Mouse (Mus musculus): ENCODE measurements around the gene Ssmem1. TPM values are rescaled to one million over a fixed set of nuclear protein-coding genes. Genes with fewer than 3 reads are reported as not detected.

The Ssmem1 gene
- total RNA-seq, 2 experiments from 2014 or later: 0.22 to 0.31 TPM

GRCm38 (mm10) chr6:30520400-30520799 lies 10.8 kb downstream of the Ssmem1 start:
- DNase-seq: no peak
- intact Hi-C loops (cut with DNase I): no loop called here

GRCm38 (mm10) chr6:30525456-30526332 lies 16.0 kb downstream of the Ssmem1 start:
- intact Hi-C loops (cut with DNase I): no loop called here
- DNase-seq: no peak

DNA sequence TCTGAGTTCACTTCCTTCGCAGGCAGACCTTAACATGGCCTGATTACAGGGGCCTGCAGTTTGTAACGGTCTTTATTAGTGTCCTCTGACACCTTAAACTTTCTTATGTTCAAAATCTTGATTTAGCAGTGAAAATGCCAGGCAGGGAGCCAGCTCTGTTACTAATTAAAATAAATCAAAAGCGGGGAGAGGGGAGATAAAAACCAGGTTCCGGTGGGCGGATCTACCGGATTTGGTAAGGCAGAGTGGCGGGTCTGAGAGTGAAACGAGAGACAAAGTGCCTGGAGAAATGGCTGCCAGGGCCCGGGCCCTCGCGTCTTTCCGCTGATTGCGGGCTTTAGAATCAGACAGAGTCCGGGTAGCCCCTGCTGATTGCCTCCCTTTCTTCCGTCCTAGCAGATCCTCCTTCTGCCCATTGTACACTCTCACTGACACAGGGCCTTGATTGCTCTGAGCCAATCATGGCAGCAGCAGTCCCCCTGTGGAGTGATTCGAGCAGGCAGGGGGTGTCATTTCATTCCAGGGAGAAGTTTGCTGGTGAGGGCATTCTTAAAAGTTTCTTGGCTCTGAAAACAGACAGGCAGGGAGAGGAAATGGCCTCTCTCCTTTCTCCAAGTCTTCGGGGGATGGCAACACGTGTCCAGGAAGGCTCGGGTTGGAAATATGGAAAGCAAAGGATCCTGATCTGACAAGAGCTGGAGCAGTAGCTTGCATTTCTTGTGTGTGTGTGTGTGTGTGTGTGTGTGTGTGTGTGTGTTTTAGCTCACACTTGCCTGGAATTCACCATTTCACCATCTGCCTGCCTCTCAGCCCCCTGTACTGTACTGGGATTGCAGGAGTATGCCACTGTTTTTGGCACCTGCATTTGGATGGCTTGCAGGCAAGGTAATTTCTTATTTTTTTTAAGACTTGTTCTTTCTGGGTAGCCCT lies 17.2 kb downstream of the Ssmem1 start:
- intact Hi-C loops (cut with DNase I): no loop called here
- peak in 1 of 2 experiments; percentile 18 for DNase-seq

DNA sequence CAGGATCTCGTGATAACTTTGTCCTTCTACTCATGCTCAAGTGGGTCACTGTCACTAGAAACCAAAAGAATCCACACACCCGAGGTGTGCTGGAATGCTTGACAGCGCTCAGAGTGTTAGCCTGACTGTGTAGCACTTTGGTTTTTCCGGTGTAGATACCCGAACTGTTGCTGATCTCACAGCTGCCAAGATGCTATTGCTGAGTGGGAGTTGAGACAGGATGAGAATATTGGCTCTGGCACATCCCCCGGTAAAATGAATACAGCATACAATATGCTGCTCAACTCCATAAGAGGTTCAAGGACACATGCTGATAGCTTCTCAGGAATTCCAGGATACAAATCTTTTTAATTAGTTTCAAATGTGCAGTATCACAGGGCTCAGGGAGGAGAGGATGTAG lies 19.2 kb downstream of the Ssmem1 start:
- DNase-seq: no peak
- intact Hi-C loops (cut with DNase I): no loop called here

DNA sequence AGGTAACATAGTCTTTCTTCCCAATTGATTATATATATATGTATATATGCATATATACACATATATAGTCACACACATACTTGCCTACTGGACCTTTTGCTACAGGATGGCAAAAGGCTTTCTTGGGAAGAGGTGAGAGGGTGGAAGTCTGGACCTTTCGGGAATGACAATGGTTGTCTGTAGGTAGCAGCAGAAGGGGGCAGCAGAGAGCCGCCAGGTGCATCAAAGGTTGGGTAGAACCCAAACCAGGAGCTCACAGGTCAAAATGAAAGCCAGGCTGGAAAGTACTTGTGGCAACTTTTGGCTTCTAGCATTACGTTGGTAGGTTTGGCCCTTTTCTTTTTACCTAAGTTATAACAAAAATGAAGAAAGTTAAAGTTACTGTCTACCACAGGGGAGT lies 25.7 kb downstream of the Ssmem1 start:
- intact Hi-C loops (cut with DNase I): loop anchor here (2.0 to 5.0 kb wide), 2 partner anchors 387 to 447 kb away; no protein-coding TSS in a partner anchor
- peak; percentile 46 to 69 for DNase-seq

DNA sequence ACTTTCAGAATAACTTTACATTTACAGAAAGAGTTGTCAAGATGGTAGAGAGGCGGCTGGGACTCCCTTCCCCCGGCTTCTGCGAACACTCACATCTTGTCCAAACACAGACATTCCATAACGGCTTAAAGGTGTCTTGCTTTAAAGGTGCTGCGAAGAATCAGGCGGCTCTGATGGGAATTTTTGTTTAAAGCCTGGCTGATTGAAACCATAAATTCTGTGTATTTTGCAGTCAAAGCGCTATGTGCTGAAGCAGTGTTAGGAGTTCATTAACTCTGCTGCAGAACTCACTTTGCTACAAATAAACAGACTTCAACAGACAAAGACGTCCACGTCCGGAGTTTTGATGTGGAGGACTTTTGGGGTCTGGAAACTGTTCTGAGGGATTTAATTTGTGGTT lies 28.6 kb downstream of the Ssmem1 start:
- no peak for DNase-seq
- intact Hi-C loops (cut with DNase I): loop anchor here (5.0 kb wide), 1 partner anchor 384 kb away; no protein-coding TSS in a partner anchor

DNA sequence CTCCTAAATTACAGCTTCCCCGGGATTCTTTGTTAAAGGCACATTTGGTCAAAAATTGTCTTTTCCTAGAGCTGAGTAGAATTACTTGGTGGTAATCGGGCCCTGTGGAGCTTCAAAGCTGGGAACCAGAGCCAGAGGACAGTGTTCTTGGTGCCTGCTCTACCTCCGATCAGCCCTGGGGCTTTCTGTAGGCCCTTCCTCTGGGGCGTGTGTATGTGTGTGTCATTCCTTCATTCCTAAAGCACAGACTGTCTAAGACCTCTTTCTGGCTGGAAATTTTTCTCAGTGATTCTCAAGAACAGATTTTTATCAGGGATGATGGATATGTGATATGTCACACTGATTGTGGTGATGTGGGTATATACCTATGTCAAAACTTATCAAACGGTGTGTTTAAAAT lies 29.2 kb downstream of the Ssmem1 start:
- intact Hi-C loops (cut with DNase I): loop anchor here (5.0 kb wide), 1 partner anchor 384 kb away; no protein-coding TSS in a partner anchor
- DNase-seq: no peak

- intact Hi-C loops (cut with DNase I): no loop called here
- no peak for DNase-seq
Measured at GRCm38 (mm10) chr6:30541009-30541799, 31.6 kb downstream of the Ssmem1 start, which contains the start of gene Cpa2. Gene Cpa2 (plus strand): TSS chr6:30541582.

DNA sequence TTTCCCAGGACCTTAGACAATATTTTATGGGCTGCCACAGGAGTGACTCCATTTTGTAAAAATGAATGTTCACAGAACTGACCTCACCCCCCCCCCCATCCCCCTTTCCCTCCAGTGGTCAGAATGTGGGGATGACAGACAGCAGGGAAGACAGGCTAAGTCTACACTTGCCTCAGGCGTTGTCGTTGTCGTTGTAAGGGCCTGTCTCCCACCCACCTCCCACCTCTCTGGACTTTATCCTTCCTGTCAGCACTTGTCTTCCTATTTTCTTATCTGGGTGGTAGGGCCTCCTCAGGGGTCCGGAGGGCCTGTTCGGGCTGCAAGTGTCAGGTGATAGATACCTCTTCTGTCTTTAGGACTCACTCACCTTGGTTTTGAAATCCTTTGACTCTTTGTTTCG lies 32.6 kb downstream of the Ssmem1 start:
- DNase-seq: no peak
- intact Hi-C loops (cut with DNase I): no loop called here

DNA sequence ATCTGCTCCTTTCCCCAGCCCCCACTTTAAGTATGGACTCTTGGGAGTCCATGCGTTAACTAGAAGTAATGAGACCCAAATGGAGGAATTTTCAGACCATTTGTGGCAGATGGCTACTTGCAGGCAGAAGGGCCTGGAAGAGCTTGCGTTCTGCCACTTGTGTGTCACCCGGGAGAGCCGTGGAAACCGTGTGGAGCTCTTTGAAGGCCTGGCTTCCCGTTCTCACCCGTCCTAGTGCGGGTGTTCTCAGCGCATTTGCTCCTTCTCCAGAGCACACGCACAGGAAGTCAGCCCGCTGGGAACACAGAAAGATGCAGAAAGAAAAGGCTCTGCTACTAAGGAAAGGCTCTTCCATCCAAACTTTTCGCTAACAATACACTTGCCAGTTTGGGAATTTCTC lies 33.4 kb downstream of the Ssmem1 start:
- intact Hi-C loops (cut with DNase I): no loop called here
- DNase-seq: no peak

DNA sequence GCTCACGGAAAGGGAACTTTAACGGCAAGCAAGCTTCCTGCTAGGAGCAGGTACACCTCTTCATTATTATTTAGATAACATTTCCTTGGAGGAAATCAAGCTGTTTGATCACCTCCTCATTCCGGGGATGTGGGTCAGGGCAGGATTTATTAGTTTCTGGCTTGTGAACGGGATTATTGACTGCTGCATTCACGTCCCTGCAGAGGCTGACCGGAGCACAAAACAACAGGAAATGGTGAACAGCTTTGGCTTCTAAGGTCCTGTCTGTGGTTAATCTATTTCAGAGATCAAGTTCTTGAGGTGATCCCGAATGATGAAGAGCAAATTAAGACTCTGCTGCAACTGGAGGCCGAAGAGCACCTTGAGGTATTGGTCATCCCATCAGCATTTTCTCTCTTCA lies 34.2 kb downstream of the Ssmem1 start:
- intact Hi-C loops (cut with DNase I): no loop called here
- DNase-seq: no peak

DNA sequence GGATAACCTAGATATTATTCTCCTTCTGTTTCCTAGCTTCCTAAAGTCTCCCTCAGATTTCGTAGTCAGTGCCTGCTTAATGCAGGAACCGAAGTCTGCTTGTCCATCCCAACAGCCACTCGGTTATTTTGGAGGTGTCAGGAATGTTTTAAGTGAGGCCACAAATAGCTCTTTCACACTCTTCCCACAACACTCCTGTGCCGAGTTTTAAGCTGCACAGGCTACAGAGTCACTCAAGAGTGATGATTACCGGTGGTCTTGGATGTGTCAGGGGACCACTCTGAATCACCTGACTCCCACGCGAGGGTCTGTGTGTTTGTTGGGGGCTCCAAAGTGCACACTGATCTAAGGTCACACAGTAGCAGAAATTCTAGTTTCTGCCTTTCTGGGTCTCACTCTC lies 36.0 kb downstream of the Ssmem1 start:
- DNase-seq: no peak
- intact Hi-C loops (cut with DNase I): loop anchor here (5.0 kb wide), 1 partner anchor 177 kb away; the partner anchor contains the start of gene Mest

- DNase-seq: peak in 1 of 2 experiments; percentile 19
- intact Hi-C loops (cut with DNase I): loop anchor here (5.0 kb wide), 1 partner anchor 176 kb away; the partner anchor contains the start of gene Mest
Measured at GRCm38 (mm10) chr6:30546571-30547273, 37.1 kb downstream of the Ssmem1 start.

DNA sequence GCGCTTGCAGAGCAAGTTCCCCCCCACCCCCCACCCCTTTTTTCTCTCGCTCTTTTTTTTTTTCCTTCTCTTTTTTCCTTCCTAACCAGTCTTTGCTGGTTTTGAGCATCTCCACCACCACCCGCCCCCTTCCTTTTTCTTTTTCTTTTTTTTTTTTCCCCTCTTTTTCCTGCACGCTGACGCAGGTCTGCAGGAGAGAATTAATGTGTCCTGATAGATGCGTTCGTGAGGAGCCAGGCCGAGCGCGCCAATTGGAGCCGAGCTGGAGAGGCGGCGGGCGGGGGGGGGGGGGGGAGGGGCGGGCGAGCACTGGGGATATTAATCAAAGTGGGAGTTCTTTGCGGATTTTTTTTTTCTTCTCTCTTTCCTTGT lies 37.6 kb downstream of the Ssmem1 start:
- DNase-seq: no peak
- intact Hi-C loops (cut with DNase I): loop anchor here (5.0 kb wide), 1 partner anchor 175 kb away; the partner anchor contains the start of gene Mest

DNA sequence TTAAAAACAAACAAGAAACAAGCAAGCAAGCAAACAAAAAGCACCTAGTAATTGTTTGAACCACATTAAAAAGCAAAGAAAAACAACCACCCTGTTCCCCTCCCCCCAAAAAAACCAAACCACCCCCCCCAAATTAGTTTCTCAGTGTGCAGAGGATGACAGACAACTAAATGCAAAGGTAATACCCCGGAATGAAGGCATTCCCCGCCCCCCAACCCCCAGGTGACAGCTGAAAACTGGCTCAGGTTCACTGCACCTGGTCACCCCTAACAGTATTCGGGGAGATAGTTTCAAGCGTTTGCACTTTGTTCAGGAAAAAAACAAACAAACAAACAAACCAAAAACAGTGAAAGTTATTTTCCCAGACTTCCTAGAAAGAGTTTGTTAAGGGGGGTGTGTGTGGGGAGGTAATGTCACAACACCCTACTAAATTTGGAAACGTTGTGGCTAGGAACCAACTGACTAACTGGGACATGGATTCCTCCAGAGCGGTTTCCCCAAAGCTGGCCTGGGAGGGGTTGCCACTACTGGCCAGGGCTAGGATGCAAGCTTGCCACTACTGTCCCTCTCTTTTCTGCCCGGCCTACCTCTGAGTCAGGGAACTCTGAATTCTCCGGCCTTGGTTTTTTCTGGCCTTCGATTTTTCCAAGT lies 38.1 kb downstream of the Ssmem1 start:
- peak; percentile 41 to 53 for DNase-seq
- intact Hi-C loops (cut with DNase I): loop anchor here (5.0 kb wide), 1 partner anchor 175 kb away; the partner anchor contains the start of gene Mest

GRCm38 (mm10) chr6:30549231-30549761 lies 39.6 kb downstream of the Ssmem1 start:
- intact Hi-C loops (cut with DNase I): loop anchor here (5.0 kb wide), 1 partner anchor 173 kb away; the partner anchor contains the start of gene Mest
- no peak for DNase-seq

DNA sequence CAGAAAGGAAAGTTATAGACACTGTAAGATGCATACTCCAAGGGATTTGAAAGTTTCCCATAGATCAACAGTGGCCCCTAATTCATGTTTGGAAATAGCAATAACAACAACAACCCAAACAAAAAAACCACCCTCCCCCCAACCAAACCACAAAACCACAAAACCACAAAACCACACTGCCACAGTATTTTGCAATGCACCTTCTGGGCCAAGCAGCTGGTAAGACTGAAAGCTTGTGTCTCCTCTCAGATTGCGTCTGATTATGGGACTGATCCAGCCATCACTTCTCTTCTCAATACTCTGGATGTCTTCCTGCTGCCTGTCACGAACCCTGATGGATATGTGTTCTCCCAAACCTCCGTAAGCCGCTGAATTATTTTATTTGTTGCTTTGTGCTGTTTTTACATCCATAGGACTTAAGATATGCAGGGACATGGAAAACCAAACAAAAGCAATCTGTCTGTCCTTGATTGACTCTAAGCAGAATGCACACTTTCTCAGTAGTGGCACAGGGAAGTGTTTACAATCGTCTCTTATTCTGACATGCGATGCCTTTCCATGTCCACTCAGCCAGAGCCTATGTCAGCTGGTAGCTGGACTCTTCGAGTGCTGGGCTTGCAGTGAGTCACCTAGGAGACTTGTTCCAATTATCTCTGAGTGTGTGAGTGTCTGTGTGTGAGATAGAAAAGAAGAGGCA lies 41.0 kb downstream of the Ssmem1 start:
- intact Hi-C loops (cut with DNase I): loop anchor here (5.0 kb wide), 1 partner anchor 102 kb away; no protein-coding TSS in a partner anchor
- DNase-seq: no peak

- intact Hi-C loops (cut with DNase I): loop anchor here (5.0 kb wide), 1 partner anchor 101 kb away; no protein-coding TSS in a partner anchor
Measured at GRCm38 (mm10) chr6:30551193-30551515, 41.5 kb downstream of the Ssmem1 start.

More at GRCm38 (mm10) chr6:30551193-30551515, 41.5 kb downstream of the Ssmem1 start:
- no peak for DNase-seq

Data from heart, postnatal 36 days (tissue).